Mouse (Mus musculus): Measurements from ENCODE around the gene Gtpbp8. TPM values are rescaled to one million over a fixed set of nuclear protein-coding genes. Genes with fewer than 3 reads are reported as not detected.

Gtpbp8 gene
- polyA plus RNA-seq, 1 experiment: 10.0 TPM

- DNase-seq (ENCODE audit: low spot score): no peak
These were observed 57.7 kb downstream of the Gtpbp8 start for GRCm38 (mm10) chr16:44688507-44688906.

DNA sequence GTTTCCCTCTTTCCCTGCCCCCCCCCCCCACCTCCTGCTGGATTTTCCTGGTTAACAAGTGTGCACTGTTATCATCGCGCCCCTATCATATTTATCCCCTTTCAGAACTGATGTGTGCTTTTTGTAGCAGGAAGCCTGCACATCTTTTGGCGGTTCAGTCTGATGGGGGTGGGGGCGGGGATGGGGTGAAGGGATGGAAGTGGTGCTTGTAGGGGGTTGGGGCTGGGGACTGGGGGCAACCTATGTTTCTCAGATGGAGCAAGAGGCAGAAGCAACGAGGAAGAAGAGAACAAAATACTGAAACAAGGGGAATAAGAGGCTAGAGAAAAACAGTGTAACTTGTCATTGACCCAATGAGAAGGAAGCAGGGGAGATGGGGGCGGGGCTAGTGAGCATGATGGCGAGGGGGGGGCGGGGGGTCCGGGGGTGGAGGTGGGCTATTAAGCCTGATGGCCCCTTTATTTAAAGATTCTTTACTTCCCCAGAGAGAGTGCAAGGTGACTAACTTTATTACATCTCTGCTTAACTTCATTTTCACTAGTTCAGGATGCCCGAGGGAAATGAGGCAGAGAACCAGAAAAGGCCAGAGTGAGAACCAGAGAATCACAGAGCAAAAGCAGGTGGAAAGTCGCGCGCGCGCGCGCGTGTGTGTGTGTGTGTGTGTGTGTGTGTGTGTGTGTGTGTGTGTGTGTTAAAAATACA lies 58.3 kb downstream of the Gtpbp8 start:
- DNase-seq (ENCODE audit: low spot score): no peak

- DNase-seq (ENCODE audit: low spot score): no peak
These were observed 59.0 kb downstream of the Gtpbp8 start for GRCm38 (mm10) chr16:44686991-44687718.

Other genes starting within 250 kb of the Gtpbp8 start
- gene Boc, start 187.5 kb downstream of the Gtpbp8 start, polyA plus RNA-seq (2012; rRNA removed): 23.5 and 30.1 TPM in 2 replicates
- 8.8 and 9.5 TPM in 2 replicates for gene Nepro, start 22.1 kb downstream of the Gtpbp8 start, polyA plus RNA-seq (2012; rRNA removed)
- gene Cd200r1, start 19.4 kb upstream of the Gtpbp8 start, polyA plus RNA-seq (2012; rRNA removed): 2.2 and 2.8 TPM in 2 replicates
- 0.50 and 0.52 TPM in 2 replicates for gene Cd200r4, start 65.4 kb upstream of the Gtpbp8 start, polyA plus RNA-seq (2012; rRNA removed)
- not detected in 2 replicates for gene Cd200r2, start 120.7 kb upstream of the Gtpbp8 start, polyA plus RNA-seq (2012; rRNA removed)
- 28.9 and 38.8 TPM in 2 replicates for gene Cd200r3, start 197.3 kb upstream of the Gtpbp8 start, polyA plus RNA-seq (2012; rRNA removed)

All from urinary bladder, adult 2 months (tissue).